Mouse (Mus musculus): ENCODE data around the gene Fut2.

The Fut2 gene

GRCm38 (mm10) chr7:45704730-45705442 lies 38.7 kb upstream of the Fut2 start, which contains the start of gene Dbp:
Gene Dbp (plus strand): TSS chr7:45705088.
- in situ Hi-C loops (cut with MboI; ENCODE audit: unreplicated experiment in 2 of 2), result loop anchor here (25.0 kb wide), 2 partner anchors 693 to 1168 kb away; partner anchors contain the start of genes Pold1 (in 2 of the 2), Spib (in 2 of the 2), Rras (in 1 of the 2) and Scaf1 (in 1 of the 2)

- in situ Hi-C loops (cut with MboI; ENCODE audit: unreplicated experiment in 2 of 2), result loop anchor here (25.0 kb wide), 2 partner anchors 692 to 1167 kb away; partner anchors contain the start of genes Pold1 (in 2 of the 2), Spib (in 2 of the 2), Rras (in 1 of the 2) and Scaf1 (in 1 of the 2)
Measured at GRCm38 (mm10) chr7:45704046-45704559, 37.9 kb upstream of the Fut2 start.

GRCm38 (mm10) chr7:45703521-45704033 lies 37.4 kb upstream of the Fut2 start:
- in situ Hi-C loops (cut with MboI; ENCODE audit: unreplicated experiment in 2 of 2), result loop anchor here (25.0 kb wide), 2 partner anchors 691 to 1166 kb away; partner anchors contain the start of genes Pold1 (in 2 of the 2), Spib (in 2 of the 2), Rras (in 1 of the 2) and Scaf1 (in 1 of the 2)

- in situ Hi-C loops (cut with MboI; ENCODE audit: unreplicated experiment in 2 of 2), result loop anchor here (25.0 kb wide), 2 partner anchors 691 to 1166 kb away; partner anchors contain the start of genes Pold1 (in 2 of the 2), Spib (in 2 of the 2), Rras (in 1 of the 2) and Scaf1 (in 1 of the 2)
Measured at GRCm38 (mm10) chr7:45702809-45703520, 36.8 kb upstream of the Fut2 start.

- in situ Hi-C loops (cut with MboI; ENCODE audit: unreplicated experiment in 2 of 2), result loop anchor here (25.0 kb wide), 2 partner anchors 690 to 1165 kb away; partner anchors contain the start of genes Pold1 (in 2 of the 2), Spib (in 2 of the 2), Rras (in 1 of the 2) and Scaf1 (in 1 of the 2)
Measured at GRCm38 (mm10) chr7:45702316-45702715, 36.1 kb upstream of the Fut2 start.

GRCm38 (mm10) chr7:45701607-45702006 lies 35.4 kb upstream of the Fut2 start:
- in situ Hi-C loops (cut with MboI; ENCODE audit: unreplicated experiment in 2 of 2), result loop anchor here (25.0 kb wide), 2 partner anchors 689 to 1164 kb away; partner anchors contain the start of genes Pold1 (in 2 of the 2), Spib (in 2 of the 2), Rras (in 1 of the 2) and Scaf1 (in 1 of the 2)

GRCm38 (mm10) chr7:45701072-45701471 lies 34.9 kb upstream of the Fut2 start:
- in situ Hi-C loops (cut with MboI; ENCODE audit: unreplicated experiment in 2 of 2), result loop anchor here (25.0 kb wide), 2 partner anchors 689 to 1164 kb away; partner anchors contain the start of genes Pold1 (in 2 of the 2), Spib (in 2 of the 2), Rras (in 1 of the 2) and Scaf1 (in 1 of the 2)

GRCm38 (mm10) chr7:45700301-45701015 lies 34.3 kb upstream of the Fut2 start:
- in situ Hi-C loops (cut with MboI; ENCODE audit: unreplicated experiment in 2 of 2), result loop anchor here (25.0 kb wide), 2 partner anchors 688 to 1163 kb away; partner anchors contain the start of genes Pold1 (in 2 of the 2), Spib (in 2 of the 2), Rras (in 1 of the 2) and Scaf1 (in 1 of the 2)

GRCm38 (mm10) chr7:45699523-45700141 lies 33.4 kb upstream of the Fut2 start, which contains the start of gene Car11:
Gene Car11 (plus strand): TSS chr7:45699843.
- in situ Hi-C loops (cut with MboI; ENCODE audit: unreplicated experiment in 2 of 2), result loop anchor here (10.0 to 25.0 kb wide), 4 partner anchors 237 to 1162 kb away; partner anchors contain the start of genes Ftl1 (in 2 of the 2), Pold1 (in 2 of the 2), Spib (in 2 of the 2) and Bax (in 1 of the 2)

GRCm38 (mm10) chr7:45697894-45698293 lies 31.7 kb upstream of the Fut2 start:
- in situ Hi-C loops (cut with MboI; ENCODE audit: unreplicated experiment in 2 of 2), result loop anchor here (10.0 to 25.0 kb wide), 2 partner anchors 236 to 243 kb away; partner anchors contain the start of genes Ftl1 (in 2 of the 2) and Bax (in 1 of the 2)

GRCm38 (mm10) chr7:45695098-45695497 lies 28.9 kb upstream of the Fut2 start:
- in situ Hi-C loops (cut with MboI; ENCODE audit: unreplicated experiment in 2 of 2), result loop anchor here (10.0 to 25.0 kb wide), 2 partner anchors 233 to 240 kb away; partner anchors contain the start of genes Ftl1 (in 2 of the 2) and Bax (in 1 of the 2)

- in situ Hi-C loops (cut with MboI; ENCODE audit: unreplicated experiment in 2 of 2), result loop anchor here (10.0 to 25.0 kb wide), 2 partner anchors 232 to 239 kb away; partner anchors contain the start of genes Ftl1 (in 2 of the 2) and Bax (in 1 of the 2)
Measured at GRCm38 (mm10) chr7:45693921-45694591, 27.9 kb upstream of the Fut2 start, which contains the start of gene Sec1. Gene Sec1 (minus strand): TSS chr7:45694402.

- in situ Hi-C loops (cut with MboI; ENCODE audit: unreplicated experiment in 2 of 2), result loop anchor here (10.0 to 25.0 kb wide), 2 partner anchors 230 to 238 kb away; partner anchors contain the start of genes Ftl1 (in 2 of the 2) and Bax (in 1 of the 2)
Measured at GRCm38 (mm10) chr7:45692364-45692763, 26.2 kb upstream of the Fut2 start.

- in situ Hi-C loops (cut with MboI; ENCODE audit: unreplicated experiment in 2 of 2), result loop anchor here (10.0 to 25.0 kb wide), 3 partner anchors 95 to 235 kb away; partner anchors contain the start of genes Ftl1 (in 2 of the 2) and Bax (in 1 of the 2)
Measured at GRCm38 (mm10) chr7:45689800-45690199, 23.6 kb upstream of the Fut2 start.

- in situ Hi-C loops (cut with MboI; ENCODE audit: unreplicated experiment in 2 of 2), result loop anchor here (10.0 to 25.0 kb wide), 2 partner anchors 94 to 227 kb away; partner anchors contain the start of genes Bax (in 1 of the 2) and Ftl1 (in 1 of the 2)
Measured at GRCm38 (mm10) chr7:45689099-45689498, 22.9 kb upstream of the Fut2 start.

GRCm38 (mm10) chr7:45686841-45687240 lies 20.6 kb upstream of the Fut2 start:
- in situ Hi-C loops (cut with MboI; ENCODE audit: unreplicated experiment in 2 of 2), result loop anchor here (10.0 to 25.0 kb wide), 2 partner anchors 92 to 225 kb away; partner anchors contain the start of genes Bax (in 1 of the 2) and Ftl1 (in 1 of the 2)

GRCm38 (mm10) chr7:45685811-45686210 lies 19.6 kb upstream of the Fut2 start:
- in situ Hi-C loops (cut with MboI; ENCODE audit: unreplicated experiment in 2 of 2), result loop anchor here (10.0 to 25.0 kb wide), 2 partner anchors 91 to 224 kb away; partner anchors contain the start of genes Bax (in 1 of the 2) and Ftl1 (in 1 of the 2)

Measured in v-Abl transformed pro-B cells (cell line).